Mouse (Mus musculus) adrenal gland, adult 2 months (tissue): ENCODE measurements around the gene Acin1. TPM values are rescaled to one million over a fixed set of nuclear protein-coding genes. Genes with fewer than 3 reads are reported as not detected.

ENCODE experiments used
- DNase-seq: peaks from one replicate; pipeline ENCODE4 v3.0.0; 2021
- polyA plus RNA-seq: library from polyadenylated mRNA; depleted of rRNA; stranded (reverse); fragments of >200 nt; gene quantifications from 2 replicates; pipeline ENCODE4 v1.2.3, GENCODE M21; 2012
- total RNA-seq, 2 experiments: library from RNA; stranded (reverse); gene quantifications; 2 replicates each; pipeline ENCODE4 v1.2.3; 2021

Acin1 gene
- total and polyA plus RNA-seq, 3 experiments, result 109 to 177 (median 120) TPM

GRCm38 (mm10) chr14:54698733-54699132 lies 12.0 kb upstream of the Acin1 start, which contains the start of gene Gm29776:
Gene Gm29776, minus strand, starts transcription at chr14:54698833.
- no peak for DNase-seq

GRCm38 (mm10) chr14:54696752-54697151 lies 10.0 kb upstream of the Acin1 start:
- DNase-seq, result no peak

- DNase-seq, result no peak
Measured at GRCm38 (mm10) chr14:54695042-54695441, 8.3 kb upstream of the Acin1 start.

DNA sequence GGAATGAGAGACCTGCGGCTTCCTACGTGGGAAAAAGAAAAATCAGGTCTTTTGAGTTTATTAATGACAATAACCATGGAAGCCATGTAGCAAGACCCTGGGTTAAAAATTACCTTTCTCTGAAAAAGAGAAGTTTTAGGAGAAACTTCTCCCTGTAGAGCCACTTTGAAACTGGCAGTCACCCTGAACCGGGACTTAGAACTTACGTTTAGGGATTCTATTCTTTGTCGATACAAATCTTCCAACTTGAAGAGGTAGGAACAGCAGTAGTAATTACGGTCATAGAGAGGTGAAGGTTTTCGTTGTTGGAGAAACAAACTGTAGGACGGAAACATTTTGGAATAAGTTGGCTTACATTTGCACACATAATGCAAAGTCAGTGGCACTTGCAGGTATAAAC lies 520 bp upstream of the Acin1 start:
- DNase-seq, result no peak

GRCm38 (mm10) chr14:54686063-54686521 lies 639 bp downstream of the Acin1 start, which contains the start of gene 1700123O20Rik:
Gene 1700123O20Rik, plus strand, starts transcription at chr14:54686216.
- DNase-seq, result no peak

DNA sequence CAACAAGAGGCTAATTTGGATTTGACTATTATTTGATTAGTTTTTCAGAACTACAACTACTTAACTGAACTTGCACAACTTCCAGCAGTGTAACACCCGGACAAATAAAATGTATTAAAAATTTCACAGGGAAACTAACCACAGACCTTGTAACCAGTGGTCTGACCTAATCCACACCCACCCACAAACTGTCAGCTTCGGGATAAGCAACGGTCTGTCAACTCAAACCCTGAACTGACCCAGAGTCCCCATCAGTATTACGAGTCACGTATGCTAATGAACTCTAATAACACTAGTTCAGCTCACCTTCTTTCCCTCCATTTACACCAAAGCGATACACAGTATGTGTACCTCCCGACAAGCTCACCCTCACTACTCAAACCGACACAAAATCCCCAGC lies 1.3 kb downstream of the Acin1 start:
- peak; percentile 13 for DNase-seq

GRCm38 (mm10) chr14:54682396-54682795 lies 4.3 kb downstream of the Acin1 start:
- no peak for DNase-seq

- no peak for DNase-seq
Measured at GRCm38 (mm10) chr14:54678657-54679304, 8.0 kb downstream of the Acin1 start.

GRCm38 (mm10) chr14:54676290-54676689 lies 10.4 kb downstream of the Acin1 start:
- no peak for DNase-seq

DNA sequence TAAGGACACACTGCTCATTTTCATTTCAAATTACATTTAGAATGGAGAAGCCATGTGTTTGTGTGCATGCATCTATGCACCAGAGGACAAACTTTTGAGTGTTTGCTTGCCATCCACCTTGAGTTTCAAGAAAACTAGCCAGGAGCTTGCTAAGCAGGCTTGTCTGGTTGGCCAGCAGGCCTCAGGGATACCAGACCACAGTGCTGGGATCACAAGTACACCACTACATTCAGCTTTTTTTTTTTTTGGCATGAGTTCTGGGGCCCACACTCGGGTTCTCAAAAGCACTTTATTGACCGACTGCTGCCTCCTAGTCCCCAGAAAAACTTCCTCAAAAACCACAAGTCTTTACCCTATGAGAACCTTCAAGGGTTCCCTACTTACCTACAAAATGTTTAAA lies 12.4 kb downstream of the Acin1 start:
- no peak for DNase-seq

GRCm38 (mm10) chr14:54669381-54669780 lies 17.4 kb downstream of the Acin1 start:
- peak; percentile 58 for DNase-seq

DNA sequence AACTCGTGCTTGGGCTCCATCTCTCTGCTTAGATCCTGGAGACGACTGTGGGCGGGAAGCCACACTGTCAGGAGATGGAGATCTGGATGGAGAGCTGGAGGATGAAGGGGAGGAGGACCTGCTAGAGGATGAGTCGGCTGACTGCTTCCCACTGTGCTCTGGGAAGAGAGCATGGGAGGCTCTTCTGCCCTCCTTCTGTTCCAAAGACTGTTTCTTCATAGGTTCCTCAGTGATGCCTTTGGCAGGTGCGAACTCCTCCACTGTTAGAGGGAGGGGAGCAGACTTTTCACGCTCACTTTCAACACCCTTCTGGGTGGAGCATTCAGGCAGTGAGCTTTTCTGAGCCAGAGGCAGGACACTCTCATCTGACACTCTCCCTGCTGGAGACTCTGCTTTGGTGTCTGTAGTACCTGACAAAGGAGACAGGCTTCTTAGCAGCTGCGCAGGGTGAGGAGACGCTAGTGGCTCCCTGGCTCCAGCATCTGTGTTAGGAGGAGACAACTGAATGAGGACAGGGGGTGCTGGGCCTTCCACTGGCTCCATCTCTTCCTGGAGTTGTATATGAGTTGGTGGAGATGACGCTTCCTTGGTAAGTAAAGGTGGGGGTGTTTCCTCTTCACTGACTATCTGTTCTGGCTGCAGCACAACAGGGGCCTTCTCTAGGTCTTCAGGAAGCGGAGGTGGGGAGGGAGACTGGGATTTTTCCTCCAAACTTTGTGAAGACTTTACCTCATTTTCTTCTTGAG lies 22.1 kb downstream of the Acin1 start:
- DNase-seq, result no peak

DNA sequence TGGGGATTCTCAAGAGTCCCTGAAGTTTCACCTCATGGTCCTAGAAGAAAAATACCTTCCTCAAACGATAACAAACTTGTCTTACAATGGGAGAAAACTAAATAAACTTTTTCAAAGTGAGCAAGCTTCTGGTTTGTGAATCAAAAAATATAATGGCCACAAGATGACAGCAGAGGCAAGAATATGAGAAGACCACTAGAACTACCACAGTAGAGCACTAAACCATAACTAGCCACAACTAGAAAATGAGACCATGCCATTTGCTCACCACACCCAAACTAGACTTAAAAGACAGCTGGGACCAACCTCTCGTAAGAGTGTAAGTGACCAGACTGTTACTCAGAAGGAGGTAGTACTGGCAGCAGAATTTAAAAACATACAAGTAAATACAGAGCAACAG lies 26.7 kb downstream of the Acin1 start:
- DNase-seq, result no peak

- peak; percentile 94 for DNase-seq
Measured at GRCm38 (mm10) chr14:54653496-54653895, 33.2 kb downstream of the Acin1 start.

DNA sequence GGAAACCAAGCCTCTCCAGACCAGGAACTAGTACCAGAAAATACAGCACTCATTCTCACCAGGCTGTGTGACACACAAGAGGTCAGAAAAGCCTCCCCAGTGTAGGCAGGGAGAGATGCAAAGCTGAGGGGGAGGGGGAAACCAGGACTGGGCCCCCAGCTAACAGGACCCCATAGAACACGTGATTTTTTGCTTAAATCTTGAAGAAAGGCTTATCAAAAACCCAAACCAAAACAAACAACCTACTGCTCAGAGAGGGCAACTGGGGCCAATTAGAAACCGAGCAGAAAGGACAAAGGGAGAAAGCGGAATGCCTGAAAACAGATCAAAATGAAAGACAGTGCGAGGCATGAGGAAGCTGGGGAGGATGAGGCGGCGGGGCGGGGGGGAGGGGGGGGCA lies 33.9 kb downstream of the Acin1 start:
- DNase-seq, result no peak

DNA sequence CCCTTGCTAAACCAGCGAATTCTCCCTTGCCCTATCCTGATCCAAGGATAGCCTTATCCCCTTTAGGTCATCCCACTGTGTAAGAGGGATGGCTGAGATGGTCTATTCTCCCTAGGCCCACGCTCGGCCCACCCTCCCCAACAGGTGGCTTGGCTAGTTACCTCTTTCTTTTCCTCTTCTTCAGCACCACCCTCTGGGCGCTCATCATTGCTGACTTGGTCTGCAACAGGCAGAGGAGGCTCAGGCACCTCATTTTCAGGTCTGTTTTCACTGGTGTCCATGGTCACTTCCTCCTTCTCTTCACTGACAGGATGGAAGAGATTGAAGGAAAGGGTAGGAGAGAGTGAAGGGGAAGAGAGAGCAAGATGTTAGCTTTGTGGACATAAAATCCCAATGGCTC lies 35.2 kb downstream of the Acin1 start:
- no peak for DNase-seq

DNA sequence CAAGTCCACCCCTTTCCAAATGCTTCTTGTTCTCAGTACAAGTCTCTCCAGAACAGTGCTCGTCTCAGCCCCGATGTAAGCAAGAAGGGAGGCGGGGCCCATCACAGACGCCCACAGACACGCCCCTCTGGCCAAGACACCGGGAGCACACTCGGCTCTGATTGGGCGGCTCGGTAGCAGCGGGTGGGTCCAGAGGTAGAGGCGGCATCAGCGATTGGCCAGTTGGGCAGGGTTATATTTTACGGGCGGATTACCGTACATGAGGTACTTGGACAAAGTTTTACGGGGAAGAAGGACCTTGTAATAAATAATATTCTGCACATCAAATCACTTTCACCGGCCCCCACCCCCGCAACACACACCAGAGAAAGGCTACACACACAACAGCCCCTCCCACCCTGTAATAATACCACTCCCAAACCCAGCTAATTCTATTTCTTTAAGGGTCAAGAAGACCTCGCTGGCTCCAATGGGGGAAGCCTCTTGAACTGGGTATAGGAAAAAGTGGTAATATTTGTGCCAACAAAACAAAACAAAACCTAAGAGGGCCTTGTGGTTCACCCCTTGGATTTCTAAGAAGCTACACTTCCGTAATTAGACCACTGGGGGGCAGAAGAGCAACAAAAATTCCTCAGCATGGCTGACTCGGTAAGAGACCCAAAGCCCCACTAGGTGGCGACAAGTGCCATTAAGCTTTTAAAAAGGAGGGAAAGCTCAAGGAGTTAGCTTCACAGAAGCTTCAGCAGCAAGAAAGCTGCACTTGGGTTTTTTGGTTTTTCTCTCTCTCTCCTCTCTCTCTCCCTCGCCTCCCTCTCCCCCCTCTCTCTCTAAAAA lies 35.9 kb downstream of the Acin1 start:
- peak; percentile 86 for DNase-seq

- DNase-seq, result no peak
Measured at GRCm38 (mm10) chr14:54647900-54648299, 38.8 kb downstream of the Acin1 start.

GRCm38 (mm10) chr14:54646898-54647636 lies 39.7 kb downstream of the Acin1 start:
- no peak for DNase-seq

- DNase-seq, result no peak
Measured at GRCm38 (mm10) chr14:54646455-54646854, 40.3 kb downstream of the Acin1 start.

- DNase-seq, result peak; percentile 61
Measured at GRCm38 (mm10) chr14:54644294-54644693, 42.4 kb downstream of the Acin1 start.

DNA sequence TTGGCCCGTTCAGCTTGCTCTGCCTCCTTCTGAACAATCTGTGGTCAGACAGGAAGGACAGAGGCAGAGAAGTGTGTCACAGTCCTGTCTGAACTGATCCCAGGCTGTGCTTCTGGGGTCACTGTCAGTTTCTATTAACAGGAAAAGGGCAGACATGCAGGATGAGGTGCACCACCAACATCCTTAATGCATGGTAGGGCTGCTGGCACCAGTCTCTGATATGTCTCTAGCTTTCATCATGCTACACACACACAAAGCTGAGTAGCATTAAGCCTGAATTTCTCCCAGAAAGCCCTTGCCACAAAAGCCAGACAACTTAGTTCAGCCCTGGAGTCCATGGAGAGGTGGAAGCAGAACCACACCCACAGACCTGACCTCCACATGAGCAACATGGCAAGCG lies 43.7 kb downstream of the Acin1 start:
- DNase-seq, result no peak
